Mouse (Mus musculus): ENCODE data around the gene Il10. TPM values are rescaled to one million over a fixed set of nuclear protein-coding genes. Genes with fewer than 3 reads are reported as not detected.

The Il10 gene
- polyA plus RNA-seq, 1 experiment from 2014 or later, result not detected

GRCm38 (mm10) chr1:130996356-130996755, 23.3 kb upstream of the Il10 start:
- no peaks in the 10 kb centered on the region for H3K27me3 ChIP-seq (ENCODE audit: control insufficient read depth, insufficient read depth, low read length)
- H3K9me3 ChIP-seq (replicated peaks; ENCODE audit: control insufficient read depth, low read length), result no peaks in the 10 kb centered on the region
- WGBS (ENCODE audit: insufficient replicate concordance), result 82% methylated on average over 10 of the region's 10 CpGs
- ATAC-seq (replicated peaks; ENCODE audit: insufficient number of reproducible peaks, low FRiP score, low TSS enrichment), result no peak
- no peak overlapping the region for H3K4me2 ChIP-seq
- H3K36me3 ChIP-seq (ENCODE audit: control insufficient read depth, insufficient read depth, low read length), result no peaks in the 10 kb centered on the region
- no peak overlapping the region for H3K9ac ChIP-seq (ENCODE audit: low read depth, low read length)
- H3K4me1 ChIP-seq (ENCODE audit: control insufficient read depth, insufficient read depth, low read length), result no peaks in the 10 kb centered on the region
- H3K4me3 ChIP-seq (ENCODE audit: low read depth, low read length), result no peak overlapping the region
- no peak overlapping the region for H3K27ac ChIP-seq (ENCODE audit: low read depth, low read length)

- no peak for ATAC-seq (replicated peaks; ENCODE audit: insufficient number of reproducible peaks, low FRiP score, low TSS enrichment)
Observed at GRCm38 (mm10) chr1:130997441-130997840, 22.2 kb upstream of the Il10 start.

GRCm38 (mm10) chr1:130998321-130998720, 21.3 kb upstream of the Il10 start:
- H3K9me3 ChIP-seq (replicated peaks; ENCODE audit: control insufficient read depth, low read length), result no peaks in the 10 kb centered on the region
- H3K4me1 ChIP-seq (ENCODE audit: control insufficient read depth, insufficient read depth, low read length), result 0 out of 2 replicates have a peak, but pooled peaks cover 3% of the 10 kb centered on the region
- WGBS (ENCODE audit: insufficient replicate concordance), result 84% methylated on average over 10 of the region's 10 CpGs
- H3K27ac ChIP-seq (ENCODE audit: low read depth, low read length), result no peak overlapping the region
- no peak overlapping the region for H3K4me3 ChIP-seq (ENCODE audit: low read depth, low read length)
- no peak for ATAC-seq (replicated peaks; ENCODE audit: insufficient number of reproducible peaks, low FRiP score, low TSS enrichment)
- no peaks in the 10 kb centered on the region for H3K27me3 ChIP-seq (ENCODE audit: control insufficient read depth, insufficient read depth, low read length)
- H3K4me2 ChIP-seq, result no peak overlapping the region
- no peak overlapping the region for H3K9ac ChIP-seq (ENCODE audit: low read depth, low read length)
- H3K36me3 ChIP-seq (ENCODE audit: control insufficient read depth, insufficient read depth, low read length), result no peaks in the 10 kb centered on the region

More at GRCm38 (mm10) chr1:130997441-130997840, 22.2 kb upstream of the Il10 start:
- Histone ChIP-seq H3K4me3 (ENCODE audit: low read depth, low read length) (no peak overlapping the region), H3K4me2 (no peak overlapping the region), H3K36me3 (ENCODE audit: control insufficient read depth, insufficient read depth, low read length) (no peaks in the 10 kb centered on the region), H3K9ac (ENCODE audit: low read depth, low read length) (no peak overlapping the region), H3K27me3 (ENCODE audit: control insufficient read depth, insufficient read depth, low read length) (no peaks in the 10 kb centered on the region), H3K4me1 (ENCODE audit: control insufficient read depth, insufficient read depth, low read length) (no peaks in the 10 kb centered on the region), H3K27ac (ENCODE audit: low read depth, low read length) (no peak overlapping the region), H3K9me3 (replicated peaks; ENCODE audit: control insufficient read depth, low read length) (no peaks in the 10 kb centered on the region)
- 86% methylated on average over 4 of the region's 4 CpGs for WGBS (ENCODE audit: insufficient replicate concordance)

GRCm38 (mm10) chr1:130999708-131000107, 19.9 kb upstream of the Il10 start:
- no peaks in the 10 kb centered on the region for H3K9me3 ChIP-seq (replicated peaks; ENCODE audit: control insufficient read depth, low read length)
- H3K4me2 ChIP-seq, result no peak overlapping the region
- ATAC-seq (replicated peaks; ENCODE audit: insufficient number of reproducible peaks, low FRiP score, low TSS enrichment), result no peak
- H3K4me3 ChIP-seq (ENCODE audit: low read depth, low read length), result no peak overlapping the region
- H3K4me1 ChIP-seq (ENCODE audit: control insufficient read depth, insufficient read depth, low read length), result 0 out of 2 replicates have a peak, but pooled peaks cover 6% of the 10 kb centered on the region
- no peak overlapping the region for H3K27ac ChIP-seq (ENCODE audit: low read depth, low read length)
- no peaks in the 10 kb centered on the region for H3K36me3 ChIP-seq (ENCODE audit: control insufficient read depth, insufficient read depth, low read length)
- H3K27me3 ChIP-seq (ENCODE audit: control insufficient read depth, insufficient read depth, low read length), result no peaks in the 10 kb centered on the region
- no peak overlapping the region for H3K9ac ChIP-seq (ENCODE audit: low read depth, low read length)
- 77% methylated on average over 4 of the region's 4 CpGs for WGBS (ENCODE audit: insufficient replicate concordance)

- H3K4me1 ChIP-seq (ENCODE audit: control insufficient read depth, insufficient read depth, low read length), result 0 out of 2 replicates have a peak, but pooled peaks cover 6% of the 10 kb centered on the region
- no peaks in the 10 kb centered on the region for H3K27me3 ChIP-seq (ENCODE audit: control insufficient read depth, insufficient read depth, low read length)
- no peak for ATAC-seq (replicated peaks; ENCODE audit: insufficient number of reproducible peaks, low FRiP score, low TSS enrichment)
- H3K4me2 ChIP-seq, result no peak overlapping the region
- no peak overlapping the region for H3K9ac ChIP-seq (ENCODE audit: low read depth, low read length)
- H3K4me3 ChIP-seq (ENCODE audit: low read depth, low read length), result no peak overlapping the region
- H3K9me3 ChIP-seq (replicated peaks; ENCODE audit: control insufficient read depth, low read length), result no peaks in the 10 kb centered on the region
- no peak overlapping the region for H3K27ac ChIP-seq (ENCODE audit: low read depth, low read length)
- no peaks in the 10 kb centered on the region for H3K36me3 ChIP-seq (ENCODE audit: control insufficient read depth, insufficient read depth, low read length)
- WGBS (ENCODE audit: insufficient replicate concordance), result 85% methylated on average over 3 of the region's 3 CpGs
Observed at GRCm38 (mm10) chr1:131000296-131000695, 19.3 kb upstream of the Il10 start.

- Histone ChIP-seq H3K9me3 (replicated peaks; ENCODE audit: control insufficient read depth, low read length) (no peaks in the 10 kb centered on the region), H3K27ac (ENCODE audit: low read depth, low read length) (peak overlapping the region; percentile 69; the same call in 1 of the 2 replicates), H3K9ac (ENCODE audit: low read depth, low read length) (no peak overlapping the region), H3K27me3 (ENCODE audit: control insufficient read depth, insufficient read depth, low read length) (no peaks in the 10 kb centered on the region), H3K4me1 (ENCODE audit: control insufficient read depth, insufficient read depth, low read length) (0 out of 2 replicates have a peak, but pooled peaks cover 6% of the 10 kb centered on the region), H3K4me2 (no peak overlapping the region), H3K4me3 (ENCODE audit: low read depth, low read length) (no peak overlapping the region), H3K36me3 (ENCODE audit: control insufficient read depth, insufficient read depth, low read length) (no peaks in the 10 kb centered on the region)
- ATAC-seq (replicated peaks; ENCODE audit: insufficient number of reproducible peaks, low FRiP score, low TSS enrichment), result no peak
- WGBS (ENCODE audit: insufficient replicate concordance), result 84% methylated on average over 2 of the region's 2 CpGs
Observed at GRCm38 (mm10) chr1:131002561-131002960, 17.1 kb upstream of the Il10 start.

- ATAC-seq (replicated peaks; ENCODE audit: insufficient number of reproducible peaks, low FRiP score, low TSS enrichment), result peak; percentile 73
- Histone ChIP-seq H3K27me3 (ENCODE audit: control insufficient read depth, insufficient read depth, low read length) (no peaks in the 10 kb centered on the region), H3K9me3 (replicated peaks; ENCODE audit: control insufficient read depth, low read length) (no peaks in the 10 kb centered on the region), H3K4me3 (ENCODE audit: low read depth, low read length) (no peak overlapping the region), H3K4me1 (ENCODE audit: control insufficient read depth, insufficient read depth, low read length) (0 out of 2 replicates have a peak, but pooled peaks cover 6% of the 10 kb centered on the region), H3K4me2 (peak overlapping the region; percentile 8; the same call in 1 of the 2 replicates), H3K36me3 (ENCODE audit: control insufficient read depth, insufficient read depth, low read length) (no peaks in the 10 kb centered on the region), H3K27ac (ENCODE audit: low read depth, low read length) (peak overlapping the region; percentile 69), H3K9ac (ENCODE audit: low read depth, low read length) (0 out of 2 replicates have a peak overlapping the region, but pooled peaks have one; percentile 36)
- 41% methylated on average over 17 of the region's 17 CpGs for WGBS (ENCODE audit: insufficient replicate concordance)
Observed at GRCm38 (mm10) chr1:131003037-131003922, 16.4 kb upstream of the Il10 start.

GRCm38 (mm10) chr1:131006069-131006468, 13.6 kb upstream of the Il10 start:
- Histone ChIP-seq H3K4me2 (no peak overlapping the region), H3K4me1 (ENCODE audit: control insufficient read depth, insufficient read depth, low read length) (peaks cover 13% of the 10 kb centered on the region; the same call in 1 of the 2 replicates), H3K36me3 (ENCODE audit: control insufficient read depth, insufficient read depth, low read length) (no peaks in the 10 kb centered on the region), H3K27ac (ENCODE audit: low read depth, low read length) (no peak overlapping the region), H3K4me3 (ENCODE audit: low read depth, low read length) (no peak overlapping the region), H3K9ac (ENCODE audit: low read depth, low read length) (no peak overlapping the region), H3K27me3 (ENCODE audit: control insufficient read depth, insufficient read depth, low read length) (no peaks in the 10 kb centered on the region), H3K9me3 (replicated peaks; ENCODE audit: control insufficient read depth, low read length) (no peaks in the 10 kb centered on the region)
- no peak for ATAC-seq (replicated peaks; ENCODE audit: insufficient number of reproducible peaks, low FRiP score, low TSS enrichment)
- WGBS (ENCODE audit: insufficient replicate concordance), result 69% methylated on average over 1 of the region's 1 CpGs
